Mouse (Mus musculus) liver, embryonic 11.5 days (tissue): ENCODE results near the gene Ift172. TPM values are rescaled to one million over a fixed set of nuclear protein-coding genes. Genes with fewer than 3 reads are reported as not detected.
A peak's percentile ranks its signal among the peaks of the same experiment; 100 is the strongest.

Source experiments
- ATAC-seq: fragments of 200-750 bp; cut with Nextera tagmentation; replicated peaks from 2 replicates; pipeline ENCODE4 v1.8.0; 2017; ENCODE audit warnings: moderate number of reproducible peaks, mild to moderate bottlenecking, moderate TSS enrichment, moderate library complexity; ENCODE audit not compliant: low FRiP score
- DNase-seq: peaks from one replicate; pipeline ENCODE4 v3.0.0-alpha.2; 2017; ENCODE audit warnings: low spot score
- H3K27ac ChIP-seq: fragments of 300-500 bp; sonication (generic); 2 replicates; pipeline ENCODE4 v1.5.1; 2014; ENCODE audit warnings: mild to moderate bottlenecking, low read depth, low read length, control low read depth
- H3K27me3 ChIP-seq: fragments of 300-500 bp; sonication (generic); replicated peaks from 2 replicates; pipeline ENCODE4 v1.6.1; 2014; ENCODE audit warnings: low read length, mixed read lengths; ENCODE audit not compliant: control insufficient read depth, insufficient read depth
- H3K36me3 ChIP-seq: fragments of 300-500 bp; sonication (generic); 2 replicates; pipeline ENCODE4 v1.6.1; 2014; ENCODE audit warnings: mild to moderate bottlenecking, low read length, moderate library complexity, mixed read lengths; ENCODE audit not compliant: control insufficient read depth, insufficient read depth
- H3K4me1 ChIP-seq: fragments of 300-500 bp; sonication (generic); replicated peaks from 2 replicates; pipeline ENCODE4 v1.6.1; 2014; ENCODE audit warnings: low read length, mixed read lengths; ENCODE audit not compliant: control insufficient read depth, insufficient read depth
- H3K4me2 ChIP-seq: fragments of 300-500 bp; sonication (generic); 2 replicates; pipeline ENCODE4 v1.6.1; 2014; ENCODE audit warnings: mild to moderate bottlenecking, control low read depth, moderate library complexity
- H3K4me3 ChIP-seq: fragments of 300-500 bp; sonication (generic); 2 replicates; pipeline ENCODE4 v1.5.1; 2014; ENCODE audit warnings: low read depth, low read length, control low read depth
- H3K9ac ChIP-seq: fragments of 300-500 bp; sonication (generic); 2 replicates; pipeline ENCODE4 v1.6.1; 2014; ENCODE audit warnings: low read depth, low read length, control low read depth
- H3K9me3 ChIP-seq: fragments of 300-500 bp; sonication (generic); 2 replicates; pipeline ENCODE4 v1.6.1; 2016; ENCODE audit warnings: low read length, inconsistent platforms, mixed read lengths; ENCODE audit not compliant: control insufficient read depth
- WGBS: fragments of 180-500 bp; shearing (Covaris S2); extraction: QIAGEN DNeasy Blood & Tissue Kit; methylation state at CpG from one replicate; pipeline ENCODE4 v1.1.7; 2014; 5-methylcytosine and 5-hydroxymethylcytosine counted together
- polyA plus RNA-seq: library from polyadenylated mRNA; unstranded; fragments of >200 nt; fragmentation: Nextera tagmentation; extraction: Ambion mirVana; gene quantifications from 2 replicates; pipeline ENCODE4 v1.2.1, GENCODE M21; 2014

Ift172 gene
- polyA plus RNA-seq, 1 experiment from 2014 or later: 17.4 TPM

DNA sequence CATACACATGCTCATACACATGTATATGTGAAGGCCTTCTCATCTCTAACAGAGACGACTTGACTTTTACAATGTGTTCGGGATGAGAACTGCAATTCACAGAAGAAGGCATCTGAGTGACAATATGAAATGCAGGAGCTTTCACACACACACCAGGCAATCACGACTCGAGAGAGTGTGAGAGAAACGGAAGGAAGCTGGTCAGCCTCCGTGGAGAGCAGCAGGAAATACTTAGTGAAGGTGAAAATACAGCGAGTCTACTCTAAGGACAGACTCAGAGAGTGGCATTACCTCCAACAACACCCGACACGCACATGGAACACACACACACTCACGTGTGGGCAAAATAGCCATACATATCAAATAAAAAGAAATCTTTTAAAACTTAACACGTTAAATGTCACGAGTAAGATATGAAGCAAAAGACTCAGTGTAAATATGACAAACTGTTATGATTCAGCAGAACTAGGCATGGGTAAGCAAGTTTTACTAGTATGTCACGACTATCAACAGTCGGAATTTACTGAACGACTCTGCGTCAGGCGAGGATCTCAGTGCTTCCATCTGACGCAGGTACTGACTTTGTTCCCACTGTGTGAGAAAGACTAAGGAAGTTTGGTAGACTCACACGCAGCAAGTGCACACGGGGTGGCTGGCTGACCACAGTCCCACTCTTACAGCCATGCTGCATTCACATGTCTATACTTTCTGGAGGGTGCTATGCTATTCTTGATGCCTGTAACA is 11.5 kb downstream of the Ift172 start:
- DNase-seq (no peak), ATAC-seq (no peak)
- Histone ChIP-seq H3K9ac (no peak overlapping the region), H3K27me3 (no peaks in the 10 kb centered on the region), H3K4me3 (no peak overlapping the region), H3K27ac (no peak overlapping the region), H3K4me2 (no peak overlapping the region), H3K9me3 (no peaks in the 10 kb centered on the region), H3K4me1 (no peaks in the 10 kb centered on the region), H3K36me3 (peaks cover 2% of the 10 kb centered on the region; the same call in 1 of the 2 replicates)
- WGBS: 79% methylated on average over 20 of the region's 20 CpGs

DNA sequence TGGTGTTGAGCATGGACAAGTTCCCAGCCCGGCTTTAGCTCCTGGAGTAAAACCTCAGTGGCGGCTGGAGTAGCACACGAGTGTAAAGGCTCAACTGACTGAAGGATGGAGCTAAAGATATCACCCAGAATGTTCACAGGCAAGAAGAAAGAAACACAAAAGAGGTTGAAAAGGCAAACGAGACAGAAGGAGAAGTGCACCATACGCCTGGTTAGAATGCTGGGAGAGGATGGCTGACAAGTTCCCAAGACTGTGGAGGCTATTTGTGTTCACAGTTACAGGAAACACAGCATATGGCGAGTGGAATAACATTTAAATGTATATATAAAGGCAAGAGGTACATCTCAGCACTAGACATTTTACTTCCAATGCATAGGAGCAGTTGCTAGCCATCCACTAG is 17.9 kb downstream of the Ift172 start:
- Histone ChIP-seq H3K36me3 (peaks cover 4% of the 10 kb centered on the region), H3K27me3 (no peaks in the 10 kb centered on the region)
- WGBS: 85% methylated on average over 6 of the region's 6 CpGs

DNA sequence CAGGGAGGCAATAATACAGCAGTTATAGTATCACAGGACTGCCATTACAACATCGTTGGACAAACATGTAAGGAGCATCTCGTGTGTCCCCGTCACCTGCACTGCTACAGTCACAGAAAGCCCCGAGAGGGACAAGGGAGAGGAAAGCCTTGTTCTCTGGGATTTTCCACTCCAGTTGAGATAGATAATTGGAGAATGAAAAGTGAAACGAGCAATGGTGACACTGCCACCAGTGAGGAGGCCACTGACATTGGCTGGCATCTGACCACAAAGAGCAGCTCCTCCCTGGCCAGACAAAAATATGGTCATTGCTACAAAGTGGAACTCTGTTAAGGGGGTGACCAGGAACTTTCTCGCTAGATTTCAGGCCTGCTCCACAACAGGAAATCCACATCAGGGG is 23.2 kb downstream of the Ift172 start:
- Histone ChIP-seq H3K9ac (no peak overlapping the region), H3K9me3 (no peaks in the 10 kb centered on the region), H3K4me1 (no peaks in the 10 kb centered on the region), H3K36me3 (peaks cover 9% of the 10 kb centered on the region), H3K4me3 (no peak overlapping the region), H3K4me2 (no peak overlapping the region), H3K27me3 (no peaks in the 10 kb centered on the region), H3K27ac (no peak overlapping the region)
- ATAC-seq (no peak), DNase-seq (no peak)
- WGBS: 72% methylated on average over 6 of the region's 6 CpGs

More for the DNA sequence above, 17.9 kb downstream of the Ift172 start:
- no peak for DNase-seq
- H3K4me2 ChIP-seq: no peak overlapping the region
- H3K9ac ChIP-seq: no peak overlapping the region
- H3K27ac ChIP-seq: no peak overlapping the region
- no peak for ATAC-seq
- no peak overlapping the region for H3K4me3 ChIP-seq
- no peaks in the 10 kb centered on the region for H3K4me1 ChIP-seq
- H3K9me3 ChIP-seq: no peaks in the 10 kb centered on the region

DNA sequence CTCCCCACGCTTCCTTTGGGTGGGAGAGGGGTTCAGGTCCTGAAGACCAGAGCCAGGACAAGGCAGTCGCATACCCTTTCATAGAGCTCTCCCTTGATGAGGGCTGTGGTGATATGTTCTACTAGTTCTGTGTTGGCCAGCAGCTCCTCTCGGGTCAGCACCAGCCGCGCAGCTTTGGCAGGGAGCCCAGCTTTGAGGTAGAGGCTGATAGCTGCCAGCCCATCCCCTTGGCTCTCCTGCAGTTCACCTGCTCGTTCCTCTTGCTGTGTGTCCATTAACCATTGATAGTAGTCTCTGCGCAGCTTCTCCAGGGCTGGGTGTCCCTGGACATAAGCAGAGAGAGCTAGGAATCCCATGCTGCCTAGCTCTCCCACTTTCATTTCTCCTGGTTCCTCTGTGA is 24.8 kb downstream of the Ift172 start:
- 85% methylated on average over 7 of the region's 7 CpGs for WGBS
- Histone ChIP-seq H3K36me3 (peaks cover 10% of the 10 kb centered on the region), H3K9me3 (no peaks in the 10 kb centered on the region), H3K27me3 (no peaks in the 10 kb centered on the region), H3K4me2 (no peak overlapping the region), H3K27ac (no peak overlapping the region), H3K4me1 (no peaks in the 10 kb centered on the region), H3K4me3 (no peak overlapping the region), H3K9ac (no peak overlapping the region)
- no peak for ATAC-seq
- no peak for DNase-seq

DNA sequence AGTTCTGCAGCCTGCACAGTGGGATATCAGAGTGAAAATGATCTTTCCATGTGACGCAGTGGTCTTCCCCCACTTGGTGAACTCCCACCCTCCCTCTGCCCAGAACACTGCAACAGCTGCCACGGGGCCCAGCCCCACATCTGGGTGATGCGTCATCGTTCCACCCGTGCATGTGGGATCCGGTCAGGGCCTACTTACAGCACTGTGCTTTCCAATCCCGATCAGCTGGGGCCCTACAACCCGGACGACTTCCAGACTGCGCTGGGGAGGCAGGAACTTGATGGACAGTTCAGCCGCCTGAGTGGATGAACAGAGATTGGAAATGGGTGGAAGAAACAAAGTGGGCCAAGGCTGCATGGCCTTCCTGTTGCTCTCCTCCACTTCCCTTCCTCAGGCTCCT is 33.3 kb downstream of the Ift172 start:
- no peaks in the 10 kb centered on the region for H3K4me1 ChIP-seq
- no peaks in the 10 kb centered on the region; the same call in none of the 2 replicates for H3K36me3 ChIP-seq
- H3K4me2 ChIP-seq: no peak overlapping the region
- H3K27ac ChIP-seq: no peak overlapping the region
- ATAC-seq (no peak), DNase-seq (no peak)
- WGBS: 80% methylated on average over 11 of the region's 11 CpGs
- H3K4me3 ChIP-seq: no peak overlapping the region
- no peaks in the 10 kb centered on the region for H3K9me3 ChIP-seq
- H3K27me3 ChIP-seq: no peaks in the 10 kb centered on the region
- H3K9ac ChIP-seq: no peak overlapping the region

DNA sequence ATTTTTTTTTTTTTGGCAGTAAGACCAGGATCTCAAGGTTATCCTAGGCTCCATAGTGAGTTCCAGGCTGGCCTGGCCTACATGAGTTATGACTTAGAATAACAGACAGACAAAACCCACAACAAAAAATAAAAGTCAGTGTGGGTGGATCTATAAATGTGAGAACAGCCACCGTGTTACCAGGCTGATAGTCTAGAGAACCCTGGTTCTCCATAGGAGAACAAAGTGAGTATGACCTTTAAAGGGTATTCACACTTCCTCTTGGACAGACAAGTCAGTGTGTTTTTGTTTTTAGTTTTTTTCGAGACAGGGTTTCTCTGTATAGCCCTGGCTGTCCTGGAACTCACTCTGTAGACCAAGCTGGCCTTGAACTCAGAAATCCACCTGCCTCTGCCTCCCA is 34.9 kb downstream of the Ift172 start:
- peaks cover 5% of the 10 kb centered on the region; the same call in 1 of the 2 replicates for H3K4me1 ChIP-seq
- H3K4me3 ChIP-seq: no peak overlapping the region
- H3K27me3 ChIP-seq: no peaks in the 10 kb centered on the region
- H3K9ac ChIP-seq: no peak overlapping the region
- H3K9me3 ChIP-seq: no peaks in the 10 kb centered on the region
- H3K4me2 ChIP-seq: no peak overlapping the region
- no peak overlapping the region for H3K27ac ChIP-seq
- 91% methylated on average over 2 of the region's 2 CpGs for WGBS
- H3K36me3 ChIP-seq: peaks cover 7% of the 10 kb centered on the region
- no peak for DNase-seq
- no peak for ATAC-seq

DNA sequence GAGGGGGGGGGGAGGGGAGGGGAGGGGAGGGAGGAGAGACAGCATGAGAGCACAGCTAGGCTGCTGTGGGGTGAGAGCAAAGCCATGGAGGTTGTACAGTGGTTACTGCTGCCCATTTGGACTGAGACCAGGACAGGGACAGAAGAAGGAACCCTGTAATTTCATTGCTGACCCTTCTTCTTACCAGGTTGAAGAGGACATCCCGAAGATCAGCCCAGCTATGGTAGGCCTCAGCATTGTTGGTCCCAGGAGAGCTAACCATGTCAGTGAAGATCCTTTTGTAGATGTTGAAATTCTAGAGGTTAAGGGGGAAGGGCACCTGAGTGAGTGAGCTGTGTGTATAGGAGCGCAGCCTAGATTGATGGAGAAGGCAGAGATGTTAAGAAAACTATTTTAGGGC is 35.5 kb downstream of the Ift172 start:
- Histone ChIP-seq H3K4me2 (no peak overlapping the region), H3K9me3 (no peaks in the 10 kb centered on the region), H3K27me3 (no peaks in the 10 kb centered on the region), H3K4me1 (peaks cover 6% of the 10 kb centered on the region; the same call in 1 of the 2 replicates), H3K36me3 (peaks cover 13% of the 10 kb centered on the region), H3K9ac (no peak overlapping the region), H3K4me3 (no peak overlapping the region), H3K27ac (no peak overlapping the region)
- peak; percentile 26 for DNase-seq
- ATAC-seq: no peak
- 94% methylated on average over 2 of the region's 2 CpGs for WGBS

DNA sequence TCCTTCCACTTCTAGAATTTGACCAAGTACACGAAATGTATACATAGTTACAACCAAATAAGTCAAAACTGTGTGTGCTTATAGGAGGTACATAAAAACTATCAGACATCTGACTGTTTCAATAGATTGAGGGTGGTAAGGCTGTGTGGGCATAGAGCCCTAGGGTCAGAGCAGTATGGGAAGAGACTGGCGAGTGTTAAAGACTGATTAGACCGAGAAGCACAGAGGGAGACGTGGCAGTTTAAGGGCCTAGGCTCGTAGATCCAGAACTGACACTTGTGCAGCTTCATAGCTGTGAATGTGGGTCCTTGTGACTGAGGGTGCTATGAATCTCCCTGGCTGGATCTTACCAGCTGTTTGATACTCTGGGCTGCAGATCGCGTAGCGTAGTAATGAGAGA is 36.0 kb downstream of the Ift172 start:
- DNase-seq (peak; percentile 18), ATAC-seq (no peak)
- Histone ChIP-seq H3K9me3 (no peaks in the 10 kb centered on the region), H3K9ac (no peak overlapping the region), H3K27ac (no peak overlapping the region), H3K36me3 (peaks cover 15% of the 10 kb centered on the region), H3K4me1 (peaks cover 6% of the 10 kb centered on the region; the same call in 1 of the 2 replicates), H3K4me2 (no peak overlapping the region), H3K4me3 (no peak overlapping the region), H3K27me3 (no peaks in the 10 kb centered on the region)
- 77% methylated on average over 8 of the region's 8 CpGs for WGBS

DNA sequence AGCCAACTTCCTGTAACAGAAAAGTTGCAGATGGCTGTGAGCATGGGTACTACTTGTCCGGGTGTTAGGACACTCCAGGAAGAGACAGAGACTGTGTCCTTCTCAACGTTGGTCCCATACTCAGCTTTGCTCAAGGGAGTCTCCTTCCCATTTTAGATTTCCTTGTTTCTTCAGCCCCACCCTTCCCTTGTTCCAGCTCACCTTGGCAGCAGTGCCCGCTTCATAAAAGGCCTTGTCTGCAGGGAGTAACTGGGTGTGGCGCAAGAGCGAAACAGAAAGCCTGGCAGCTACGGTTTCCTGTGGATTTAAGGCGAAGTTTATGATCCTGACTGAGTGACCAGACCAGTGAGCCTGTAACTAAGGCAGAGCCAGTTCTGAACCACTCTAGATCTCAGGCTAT is 36.5 kb downstream of the Ift172 start:
- H3K9me3 ChIP-seq: no peaks in the 10 kb centered on the region
- no peak overlapping the region for H3K9ac ChIP-seq
- DNase-seq (peak; percentile 20), ATAC-seq (no peak)
- H3K27ac ChIP-seq: no peak overlapping the region
- H3K36me3 ChIP-seq: peaks cover 18% of the 10 kb centered on the region
- no peaks in the 10 kb centered on the region for H3K27me3 ChIP-seq
- H3K4me2 ChIP-seq: no peak overlapping the region
- H3K4me1 ChIP-seq: peaks cover 6% of the 10 kb centered on the region; the same call in 1 of the 2 replicates
- H3K4me3 ChIP-seq: no peak overlapping the region
- WGBS: 78% methylated on average over 7 of the region's 7 CpGs
